Mouse (Mus musculus): ENCODE results near the gene Mycbp. TPM values are rescaled to one million over a fixed set of nuclear protein-coding genes. Genes with fewer than 3 reads are reported as not detected.

Gene Mycbp
- polyA plus RNA-seq, 1 experiment from 2014 or later, result 65.9 TPM

DNA sequence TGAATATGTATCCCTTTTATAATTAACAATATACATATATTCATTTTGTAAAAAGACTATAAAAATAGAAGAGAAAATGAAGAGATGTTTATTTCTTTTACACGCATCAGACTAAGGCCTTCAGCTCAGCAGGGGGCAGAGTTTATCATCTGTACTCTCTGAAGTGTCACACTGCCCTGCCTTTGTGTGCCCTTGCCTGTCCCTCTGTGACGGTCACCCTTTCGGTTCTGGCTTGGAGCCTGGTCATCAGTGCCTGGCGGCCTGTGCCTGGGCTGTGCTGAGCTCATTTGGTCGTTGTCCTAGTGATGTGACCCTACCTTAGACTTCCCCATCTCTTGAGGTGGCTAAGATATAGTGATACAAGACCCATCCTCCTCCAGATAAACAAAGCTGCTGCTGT lies 42.5 kb downstream of the Mycbp start:
- Histone ChIP-seq H3K36me3 (no peaks in the 10 kb centered on the region), H3K9ac (no peak overlapping the region), H3K4me2 (no peak overlapping the region), H3K27me3 (peaks cover 12% of the 10 kb centered on the region), H3K4me3 (no peak overlapping the region), H3K27ac (no peak overlapping the region), H3K4me1 (0 out of 2 replicates have a peak, but pooled peaks cover 3% of the 10 kb centered on the region), H3K9me3 (no peaks in the 10 kb centered on the region)
- ATAC-seq (ENCODE audit: insufficient number of reproducible peaks, insufficient read depth, low FRiP score, low TSS enrichment, low read depth), result no peak
- 75% methylated on average over 5 of the region's 5 CpGs for WGBS

DNA sequence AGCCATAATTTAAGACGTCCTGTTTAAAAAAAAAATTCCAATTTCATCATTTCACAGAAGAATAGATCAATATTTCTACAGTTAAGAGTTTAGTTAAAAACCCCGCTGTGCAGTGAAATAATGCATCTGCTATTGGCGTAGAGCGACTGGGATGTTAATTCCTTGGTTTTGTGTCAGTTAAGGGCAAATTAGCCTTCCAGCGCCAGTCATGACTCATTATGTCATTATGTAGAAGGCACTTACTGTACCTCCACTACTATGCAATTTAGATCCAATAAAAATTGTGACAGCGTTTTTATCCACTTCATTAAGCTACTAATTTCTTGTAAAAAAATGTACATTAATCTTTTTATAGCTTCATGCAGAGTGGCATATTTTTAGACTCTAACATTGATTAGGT lies 44.3 kb downstream of the Mycbp start:
- Histone ChIP-seq H3K9ac (no peak overlapping the region), H3K4me2 (no peak overlapping the region), H3K9me3 (no peaks in the 10 kb centered on the region), H3K27ac (no peak overlapping the region), H3K36me3 (no peaks in the 10 kb centered on the region), H3K4me3 (no peak overlapping the region), H3K27me3 (peaks cover 12% of the 10 kb centered on the region), H3K4me1 (0 out of 2 replicates have a peak, but pooled peaks cover 3% of the 10 kb centered on the region)
- 74% methylated on average over 6 of the region's 6 CpGs for WGBS
- ATAC-seq (ENCODE audit: insufficient number of reproducible peaks, insufficient read depth, low FRiP score, low TSS enrichment, low read depth), result no peak

GRCm38 (mm10) chr4:123949649-123950048 lies 45.0 kb downstream of the Mycbp start:
- H3K27me3 ChIP-seq, result peaks cover 18% of the 10 kb centered on the region
- H3K4me1 ChIP-seq, result 0 out of 2 replicates have a peak, but pooled peaks cover 3% of the 10 kb centered on the region
- no peaks in the 10 kb centered on the region for H3K36me3 ChIP-seq
- H3K4me3 ChIP-seq, result no peak overlapping the region
- no peaks in the 10 kb centered on the region for H3K9me3 ChIP-seq
- H3K4me2 ChIP-seq, result no peak overlapping the region
- no peak overlapping the region for H3K9ac ChIP-seq
- no peak for ATAC-seq (ENCODE audit: insufficient number of reproducible peaks, insufficient read depth, low FRiP score, low TSS enrichment, low read depth)
- WGBS, result 77% methylated on average over 10 of the region's 10 CpGs
- H3K27ac ChIP-seq, result no peak overlapping the region

DNA sequence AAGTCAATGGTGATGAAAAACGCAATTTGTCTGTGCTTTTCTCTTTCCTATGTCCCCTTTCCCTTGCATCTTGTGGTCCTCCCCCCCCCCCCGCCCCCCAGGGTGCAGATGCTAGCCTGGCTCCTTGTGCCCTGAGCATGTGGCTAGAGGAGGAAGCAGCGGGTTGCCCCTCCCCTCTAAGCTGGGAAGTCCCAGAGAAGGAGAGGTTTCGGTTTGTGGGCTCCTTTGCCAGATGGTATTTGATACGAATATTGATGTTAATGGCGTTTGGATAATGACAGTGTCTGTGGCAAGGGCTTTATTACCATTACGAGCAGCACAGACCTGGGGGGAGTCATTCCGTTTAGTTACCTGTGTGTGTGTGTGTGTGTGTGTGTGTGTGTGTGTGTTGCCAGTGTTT lies 47.4 kb downstream of the Mycbp start:
- Histone ChIP-seq H3K9me3 (no peaks in the 10 kb centered on the region), H3K4me3 (no peak overlapping the region)
- no peak for ATAC-seq (ENCODE audit: insufficient number of reproducible peaks, insufficient read depth, low FRiP score, low TSS enrichment, low read depth)

GRCm38 (mm10) chr4:123956703-123957491 lies 52.3 kb downstream of the Mycbp start:
- Histone ChIP-seq H3K36me3 (no peaks in the 10 kb centered on the region), H3K4me3 (peak overlapping the region; percentile 29), H3K9ac (peak overlapping the region; percentile 61), H3K27ac (no peak overlapping the region), H3K4me1 (peaks cover 22% of the 10 kb centered on the region), H3K27me3 (peaks cover 45% of the 10 kb centered on the region), H3K9me3 (no peaks in the 10 kb centered on the region), H3K4me2 (peak overlapping the region; percentile 51)
- no peak for ATAC-seq (ENCODE audit: insufficient number of reproducible peaks, insufficient read depth, low FRiP score, low TSS enrichment, low read depth)
- 8% methylated on average over 31 of the region's 31 CpGs for WGBS

More for the DNA sequence above, 47.4 kb downstream of the Mycbp start:
- H3K4me1 ChIP-seq, result peaks cover 11% of the 10 kb centered on the region
- 31% methylated on average over 8 of the region's 8 CpGs for WGBS
- H3K27ac ChIP-seq, result no peak overlapping the region
- peaks cover 38% of the 10 kb centered on the region for H3K27me3 ChIP-seq
- no peak overlapping the region for H3K4me2 ChIP-seq
- H3K36me3 ChIP-seq, result no peaks in the 10 kb centered on the region
- H3K9ac ChIP-seq, result no peak overlapping the region

GRCm38 (mm10) chr4:123957492-123957808 lies 52.8 kb downstream of the Mycbp start:
- Histone ChIP-seq H3K36me3 (no peaks in the 10 kb centered on the region), H3K27me3 (peaks cover 45% of the 10 kb centered on the region), H3K9me3 (no peaks in the 10 kb centered on the region), H3K9ac (no peak overlapping the region), H3K27ac (no peak overlapping the region), H3K4me1 (peaks cover 22% of the 10 kb centered on the region), H3K4me2 (peak overlapping the region; percentile 51), H3K4me3 (peak overlapping the region; percentile 29; the same call in 1 of the 2 replicates)
- WGBS, result 48% methylated on average over 4 of the region's 4 CpGs
- no peak for ATAC-seq (ENCODE audit: insufficient number of reproducible peaks, insufficient read depth, low FRiP score, low TSS enrichment, low read depth)

DNA sequence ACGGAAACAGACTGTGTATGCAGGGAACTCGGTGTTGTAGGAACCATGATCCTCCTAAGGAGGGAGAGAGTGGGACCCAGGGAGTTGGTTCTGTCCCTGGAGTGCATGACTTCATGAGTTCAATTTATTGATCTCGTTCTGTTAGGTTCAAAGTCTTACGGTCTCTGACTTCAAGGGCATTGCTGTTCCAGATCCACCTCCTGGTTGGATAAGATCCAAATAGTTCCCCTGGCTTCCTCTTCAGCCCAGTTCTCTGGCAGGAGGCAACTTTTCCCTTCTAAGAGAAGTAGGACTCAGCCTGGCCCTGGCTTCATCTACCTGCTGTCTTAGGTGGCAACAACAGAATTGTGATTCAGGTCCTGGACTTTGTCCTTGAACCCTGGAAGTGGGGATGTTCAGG lies 53.3 kb downstream of the Mycbp start:
- Histone ChIP-seq H3K27me3 (peaks cover 45% of the 10 kb centered on the region), H3K4me1 (peaks cover 22% of the 10 kb centered on the region)
- 61% methylated on average over 4 of the region's 4 CpGs for WGBS

DNA sequence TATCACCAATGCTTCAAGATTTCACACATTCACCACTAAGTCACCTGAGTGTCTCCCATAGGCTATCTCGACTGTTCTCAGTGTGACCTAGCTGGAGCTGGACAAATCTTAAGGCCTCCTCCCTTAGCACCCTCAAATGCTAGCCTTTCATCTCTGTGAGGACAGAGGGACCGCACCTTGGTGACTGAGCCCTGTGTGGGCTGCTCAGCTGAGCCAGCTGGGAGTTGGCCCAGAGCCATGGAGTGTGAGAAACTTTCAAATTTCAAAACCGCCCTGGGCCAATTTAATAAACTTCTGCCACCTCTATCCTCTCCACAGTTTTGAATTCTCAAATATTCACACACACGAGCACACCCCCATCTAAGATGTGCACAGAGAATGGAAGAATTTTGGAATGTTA lies 56.3 kb downstream of the Mycbp start:
- Histone ChIP-seq H3K36me3 (no peaks in the 10 kb centered on the region), H3K4me2 (no peak overlapping the region), H3K9me3 (no peaks in the 10 kb centered on the region), H3K27ac (no peak overlapping the region), H3K27me3 (peaks cover 45% of the 10 kb centered on the region), H3K9ac (no peak overlapping the region), H3K4me3 (no peak overlapping the region), H3K4me1 (peaks cover 22% of the 10 kb centered on the region)
- 42% methylated on average over 4 of the region's 4 CpGs for WGBS
- ATAC-seq (ENCODE audit: insufficient number of reproducible peaks, insufficient read depth, low FRiP score, low TSS enrichment, low read depth), result no peak

More for the DNA sequence above, 53.3 kb downstream of the Mycbp start:
- Histone ChIP-seq H3K27ac (no peak overlapping the region), H3K36me3 (no peaks in the 10 kb centered on the region), H3K4me2 (no peak overlapping the region), H3K9ac (no peak overlapping the region), H3K4me3 (no peak overlapping the region), H3K9me3 (no peaks in the 10 kb centered on the region)
- no peak for ATAC-seq (ENCODE audit: insufficient number of reproducible peaks, insufficient read depth, low FRiP score, low TSS enrichment, low read depth)

Other genes with a start within 250 kb of the Mycbp start
- gene Macf1, start 220.5 kb upstream of the Mycbp start, polyA plus RNA-seq (2015; fragmentation: Nextera tagmentation; extraction: Ambion mirVana), result 46.3 and 47.0 TPM in 2 replicates
- 324 and 340 TPM in 2 replicates for gene Ndufs5, start 186.6 kb upstream of the Mycbp start, polyA plus RNA-seq (2015; fragmentation: Nextera tagmentation; extraction: Ambion mirVana)
- 53.4 and 54.0 TPM in 2 replicates for gene Akirin1, start 154.5 kb upstream of the Mycbp start, polyA plus RNA-seq (2015; fragmentation: Nextera tagmentation; extraction: Ambion mirVana)
- gene Rhbdl2, start 117.0 kb upstream of the Mycbp start, polyA plus RNA-seq (2015; fragmentation: Nextera tagmentation; extraction: Ambion mirVana), result 3.1 and 3.7 TPM in 2 replicates
- 0.13 TPM in 1 of 2 replicates, not detected in the other for gene 4933427I04Rik, start 45.2 kb upstream of the Mycbp start, polyA plus RNA-seq (2015; fragmentation: Nextera tagmentation; extraction: Ambion mirVana)
- 58.3 and 60.0 TPM in 2 replicates for gene Rragc, start 12.6 kb downstream of the Mycbp start, polyA plus RNA-seq (2015; fragmentation: Nextera tagmentation; extraction: Ambion mirVana)
- not detected in 2 replicates for gene 4930535I16Rik, start 13.2 kb downstream of the Mycbp start, polyA plus RNA-seq (2015; fragmentation: Nextera tagmentation; extraction: Ambion mirVana)